Mouse (Mus musculus): Measurements from ENCODE around the gene Defa37. TPM values are rescaled to one million over a fixed set of nuclear protein-coding genes. Genes with fewer than 3 reads are reported as not detected.
"Not testable (repeated sequence)": the region's sequence is repeated elsewhere in the genome, so short reads cannot be mapped to it uniquely, and the experiment has no call there.

Defa37 gene
- not detected in 2 replicates for total RNA-seq (2021)
- long read RNA-seq, experiment 1: 0 reads
- long read RNA-seq, experiment 2: 0 reads

DNA sequence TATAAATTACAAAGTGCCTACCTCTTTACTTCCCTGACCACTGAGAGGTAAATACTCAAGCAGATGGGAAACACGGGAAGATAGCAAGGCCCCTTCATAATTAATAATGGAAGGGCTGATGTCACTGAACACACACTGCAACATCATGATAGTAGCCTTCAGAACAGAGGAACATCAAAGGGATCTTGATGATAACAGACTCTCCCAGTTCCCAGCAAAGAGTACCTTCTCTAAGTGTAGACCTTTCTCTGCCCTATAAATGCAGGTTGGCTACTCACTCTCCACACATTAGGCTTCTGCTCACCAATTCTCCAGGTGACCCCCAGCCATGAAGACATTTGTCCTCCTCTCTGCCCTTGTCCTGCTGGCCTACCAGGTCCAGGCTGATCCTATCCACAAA, at the start of gene Defa37:
Defa37 (plus strand) TSS at position 301 of the 400 bp plus-strand sequence.
- not testable (repeated sequence) for DNase-seq

DNA sequence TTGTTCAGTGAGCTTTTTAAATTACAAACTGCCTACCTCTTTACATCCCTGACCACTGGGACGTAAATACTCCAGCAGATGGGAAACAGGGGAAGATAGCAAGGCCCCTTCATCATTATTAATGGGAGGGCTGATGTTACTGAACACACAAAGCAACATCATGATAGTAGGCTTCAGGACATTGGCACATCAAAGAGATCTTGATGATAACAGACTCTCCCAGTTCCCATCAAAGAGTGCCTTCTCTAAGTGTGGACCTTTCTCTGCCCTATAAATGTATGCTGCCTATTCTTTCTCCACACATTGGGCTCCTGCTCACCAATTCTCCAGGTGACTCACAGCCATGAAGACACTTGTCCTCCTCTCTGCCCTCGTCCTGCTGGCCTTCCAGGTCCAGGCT, 36.5 kb upstream of the Defa37 start, which contains the start of gene Defa32:
Defa32 (plus strand) TSS at position 301 of the 400 bp plus-strand sequence.
- DNase-seq: not testable (repeated sequence)

GRCm38 (mm10) chr8:21582706-21583105, 17.5 kb downstream of the Defa37 start, which contains the start of gene Defa28:
Defa28 (plus strand) TSS chr8:21583006.
- not testable (repeated sequence) for DNase-seq

- not testable (repeated sequence) for DNase-seq
Observed at GRCm38 (mm10) chr8:21594408-21594807, 29.2 kb downstream of the Defa37 start, which contains the start of gene Gm7861. Gm7861 (minus strand) TSS chr8:21594508.

Other genes with a start within 250 kb of the Defa37 start
- gene Defa27, start 249.8 kb upstream of the Defa37 start, total RNA-seq (2021): not detected in 2 replicates
- not detected in 2 replicates for gene Defa29, start 238.4 kb upstream of the Defa37 start, total RNA-seq (2021)
- gene Defa2, start 186.9 kb upstream of the Defa37 start, total RNA-seq (2021): not detected in 2 replicates
- not detected in 2 replicates for gene Defa33, start 173.6 kb upstream of the Defa37 start, total RNA-seq (2021)
- gene Defa36, start 138.0 kb upstream of the Defa37 start, total RNA-seq (2021): not detected in 2 replicates
- not detected in 2 replicates for gene Gm7849, start 108.8 kb upstream of the Defa37 start, total RNA-seq (2021)
- not detected in 2 replicates for gene Defa20, start 56.1 kb upstream of the Defa37 start, total RNA-seq (2021)
- not detected in 2 replicates for gene Defa32, start 36.4 kb upstream of the Defa37 start, total RNA-seq (2021)
- not detected in 2 replicates for gene Defa28, start 17.6 kb downstream of the Defa37 start, total RNA-seq (2021)
- gene Gm7861, start 29.1 kb downstream of the Defa37 start, total RNA-seq (2021): not detected in 2 replicates
- not detected in 2 replicates for gene Defa26, start 52.8 kb downstream of the Defa37 start, total RNA-seq (2021)
- not detected in 2 replicates for gene Defa17, start 90.4 kb downstream of the Defa37 start, total RNA-seq (2021)
- gene Defa34, start 100.4 kb downstream of the Defa37 start, total RNA-seq (2021): not detected in 2 replicates
- gene AY761184, start 138.3 kb downstream of the Defa37 start, total RNA-seq (2021): not detected in 2 replicates
- gene Defa24, start 169.1 kb downstream of the Defa37 start, total RNA-seq (2021): not detected in 2 replicates